Comparison of ENCODE assay signal across 9 mouse cellular contexts in the genomic region with DNA sequence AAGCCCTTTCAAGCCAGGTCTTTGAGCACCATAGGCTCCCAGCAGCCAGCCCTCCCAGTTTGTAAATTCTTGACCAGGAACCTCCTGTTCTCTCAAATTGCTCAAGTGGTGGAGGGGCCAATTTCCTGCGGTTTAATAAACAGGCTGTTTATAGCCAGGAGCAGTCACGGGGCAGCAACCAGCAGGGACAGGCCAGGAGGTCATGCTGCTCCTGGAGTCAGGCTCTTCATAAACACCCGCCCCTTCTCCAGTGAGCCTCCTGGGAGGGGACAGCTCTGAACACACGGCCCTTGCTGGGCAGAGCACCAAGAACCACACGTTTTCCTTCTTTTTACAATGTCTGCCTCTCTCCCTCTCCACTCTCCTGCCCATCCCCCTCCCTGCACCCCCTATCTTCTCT. TPM values are rescaled to one million over a fixed set of nuclear protein-coding genes. Genes with fewer than 3 reads are reported as not detected.
DNase-seq lines count a peak whose midpoint lies in the region; ATAC-seq and TF ChIP-seq lines count a peak whose summit lies in the region.
"Had no signal": no experiment of that assay in that cellular context is flagged by ENCODE, and none has a peak within 500 bp of the region (broad histone marks: within the 10 kb centered on the region; RNA-seq: fewer than 3 reads in every experiment).

No protein-coding gene starts in this region.

- no peaks in the 10 kb centered on the region for H3K36me3 ChIP-seq in heart, embryonic 11.5 days (ENCODE audit: control insufficient read depth, insufficient read depth, low read length)
- no peaks in the 10 kb centered on the region for H3K36me3 ChIP-seq in macrophage (ENCODE audit: inconsistent target)
- H3K36me3 ChIP-seq: hindbrain, embryonic 15.5 days had no signal

- WGBS in heart, embryonic 11.5 days (ENCODE audit: insufficient replicate concordance), result 21% methylated on average over 5 of the region's 5 CpGs
- 2% methylated on average over 5 of the region's 5 CpGs for WGBS in macrophage (ENCODE audit: missing documents)

- H3K4me3 ChIP-seq in heart, embryonic 11.5 days (ENCODE audit: low read depth, low read length), result no peak overlapping the region
- no peak overlapping the region for H3K4me3 ChIP-seq in macrophage (ENCODE audit: inconsistent target)
- no peak overlapping the region for H3K4me3 ChIP-seq in layer of hippocampus, adult 2 months
- H3K4me3 ChIP-seq: hindbrain, embryonic 15.5 days had no signal

- H3K4me2 ChIP-seq in heart, embryonic 11.5 days, result no peak overlapping the region
- H3K4me2 ChIP-seq: hindbrain, embryonic 15.5 days had no signal

- peaks cover 26% of the 10 kb centered on the region for H3K4me1 ChIP-seq in heart, embryonic 11.5 days (ENCODE audit: control insufficient read depth, insufficient read depth, low read length)

- H3K9me3 ChIP-seq in heart, embryonic 11.5 days (replicated peaks; ENCODE audit: control insufficient read depth, low read length), result no peaks in the 10 kb centered on the region; the same call in 1 of the 2 replicates
- H3K9me3 ChIP-seq: hindbrain, embryonic 15.5 days had no signal

- no peak overlapping the region for H3K9ac ChIP-seq in heart, embryonic 11.5 days (ENCODE audit: low read depth, low read length)
- H3K9ac ChIP-seq: hindbrain, embryonic 15.5 days had no signal

- no peak for ATAC-seq in heart, embryonic 11.5 days (replicated peaks; ENCODE audit: insufficient number of reproducible peaks, low FRiP score, low TSS enrichment)

- H3K27me3 ChIP-seq in heart, embryonic 11.5 days (ENCODE audit: control insufficient read depth, insufficient read depth, low read length), result no peaks in the 10 kb centered on the region

- peak overlapping the region; percentile 1; the same call in 1 of the 2 replicates for H3K27ac ChIP-seq in heart, embryonic 11.5 days (ENCODE audit: low read depth, low read length)
- H3K27ac ChIP-seq in macrophage, result peak overlapping the region; percentile 100
- H3K27ac ChIP-seq in layer of hippocampus, adult 2 months, result no peak overlapping the region
- H3K27ac ChIP-seq: hindbrain, embryonic 15.5 days had no signal

- H3K79me2 ChIP-seq in macrophage (ENCODE audit: inconsistent target), result no peaks in the 10 kb centered on the region

- no peak for TF ChIP-seq CTCF in layer of hippocampus, adult 2 months (conservative IDR thresholded peaks at IDR 0.05)

- peak; percentile 59 for DNase-seq in urinary bladder, postnatal 14 days (ENCODE audit: low spot score)
- no peak for DNase-seq in urinary bladder, postnatal 10 days (ENCODE audit: low spot score)
- DNase-seq in kidney, postnatal 36 days, result peak; percentile 85 to 96
- no peak for DNase-seq in left cerebral cortex, adult 11 months (ENCODE audit: low spot score)
- no peak for DNase-seq in layer of hippocampus, adult 2 months (ENCODE audit: low spot score in 2 of 2)
- DNase-seq in right cerebral cortex, adult 2 months (ENCODE audit: low spot score in 2 of 2), result no peak

RNA-seq across cellular contexts. Expression of a gene that starts 17.3 kb away (rescaled TPM):
- 1,579 and 1,713 TPM in 2 replicates for polyA plus RNA-seq in heart, embryonic 11.5 days (2014; fragmentation: Nextera tagmentation; extraction: Ambion mirVana)
- total RNA-seq in macrophage (2018; cell fraction: chromatin; rRNA removed), result 1 to 10 TPM in 17 of 26 experiments, under 1 TPM in 3, not detected in 6; 0.59 to 10.0 (median 2.2) TPM
- 100 to 1,000 TPM in 16 of 26 experiments, 10 to 100 TPM in 10; 81.5 to 363 (median 177) TPM for total RNA-seq in macrophage (2018; cell fraction: cytosol; rRNA removed)
- 100 to 1,000 TPM in 1 of 26 experiments, 10 to 100 TPM in 25; 22.4 to 113 (median 50.5) TPM for total RNA-seq in macrophage (2018; cell fraction: nucleus; rRNA removed)
- 191 to 766 TPM (median 446 TPM) in 3 replicates for polyA plus RNA-seq in macrophage (2018)
- 1 to 10 TPM; 3.9 to 4.0 TPM for total RNA-seq in layer of hippocampus, adult 2 months (2021)

RNA-seq across cellular contexts. Expression of a gene that starts 18.8 kb away (rescaled TPM):
- polyA plus RNA-seq in heart, embryonic 11.5 days (2014; fragmentation: Nextera tagmentation; extraction: Ambion mirVana), result 632 and 639 TPM in 2 replicates
- total RNA-seq in macrophage (2018; cell fraction: chromatin; rRNA removed), result 10 to 100 TPM in 23 of 26 experiments, 1 to 10 TPM in 3; 8.1 to 84.4 (median 24.2) TPM
- total RNA-seq in macrophage (2018; cell fraction: cytosol; rRNA removed), result 100 to 1,000 TPM; 354 to 532 (median 434) TPM
- total RNA-seq in macrophage (2018; cell fraction: nucleus; rRNA removed), result 100 to 1,000 TPM in 15 of 26 experiments, 10 to 100 TPM in 11; 45.3 to 183 (median 105) TPM
- polyA plus RNA-seq in macrophage (2018), result 231 to 631 TPM (median 515 TPM) in 3 replicates
- total RNA-seq in layer of hippocampus, adult 2 months (2021), result 100 to 1,000 TPM; 252 to 273 TPM

RNA-seq across cellular contexts. Expression of a gene that starts 24.2 kb away (rescaled TPM):
- polyA plus RNA-seq in heart, embryonic 11.5 days (2014; fragmentation: Nextera tagmentation; extraction: Ambion mirVana), result 16.5 and 19.1 TPM in 2 replicates
- 1 to 10 TPM in 17 of 26 experiments, under 1 TPM in 4, not detected in 5; 0.52 to 7.9 (median 2.6) TPM for total RNA-seq in macrophage (2018; cell fraction: chromatin; rRNA removed)
- total RNA-seq in macrophage (2018; cell fraction: cytosol; rRNA removed), result 1 to 10 TPM in 8 of 26 experiments, under 1 TPM in 18; 0.29 to 2.3 (median 0.84) TPM
- 1 to 10 TPM in 14 of 26 experiments, under 1 TPM in 7, not detected in 5; 0.36 to 8.8 (median 1.4) TPM for total RNA-seq in macrophage (2018; cell fraction: nucleus; rRNA removed)
- polyA plus RNA-seq in macrophage (2018), result 0.29 to 3.3 TPM (median 1.0 TPM) in 3 replicates
- total RNA-seq in layer of hippocampus, adult 2 months (2021), result 10 to 100 TPM; 28.7 to 30.9 TPM

Comparison
In these comparisons a context has a peak if more than half of its experiments do, and no peak if none do; other contexts are left out.
1. DNase-seq: peak in urinary bladder, postnatal 14 days (single experiment) and kidney, postnatal 36 days (2 of 2); none in urinary bladder, postnatal 10 days (single experiment), left cerebral cortex, adult 11 months (single experiment), layer of hippocampus, adult 2 months (0 of 2) and right cerebral cortex, adult 2 months (0 of 2).